Mouse (Mus musculus) B cell, adult 2 months (primary cell): Measurements from ENCODE around the gene Mob2.

ENCODE experiments used
- DNase-seq, 2 experiments: peaks; one replicate each; pipeline ENCODE4 v3.0.0; 2022

Mob2 gene

GRCm38 (mm10) chr7:142060931-142061565 lies at the start of gene Mob2:
Mob2 (minus strand) TSS chr7:142061065.
- DNase-seq: peak; percentile 93 to 94

GRCm38 (mm10) chr7:142104747-142105146 lies 43.9 kb upstream of the Mob2 start:
- no peak for DNase-seq

- DNase-seq: peak; percentile 75 to 76
Observed at GRCm38 (mm10) chr7:142097776-142098175, 36.9 kb upstream of the Mob2 start.

GRCm38 (mm10) chr7:142096701-142097100 lies 35.8 kb upstream of the Mob2 start:
- DNase-seq: no peak

GRCm38 (mm10) chr7:142095183-142095931 lies 34.5 kb upstream of the Mob2 start, which contains the start of gene Dusp8:
Dusp8 (minus strand) TSS chr7:142095843.
- DNase-seq: peak; percentile 92

- DNase-seq: peak in 1 of 2 experiments; percentile 53
Observed at GRCm38 (mm10) chr7:142094301-142095143, 33.7 kb upstream of the Mob2 start.

GRCm38 (mm10) chr7:142093696-142094240 lies 32.9 kb upstream of the Mob2 start:
- DNase-seq: no peak

GRCm38 (mm10) chr7:142092991-142093390 lies 32.1 kb upstream of the Mob2 start:
- no peak for DNase-seq

GRCm38 (mm10) chr7:142091848-142092247 lies 31.0 kb upstream of the Mob2 start:
- no peak for DNase-seq

- no peak for DNase-seq
Observed at GRCm38 (mm10) chr7:142089648-142090447, 29.0 kb upstream of the Mob2 start.

GRCm38 (mm10) chr7:142088886-142089285 lies 28.0 kb upstream of the Mob2 start:
- no peak for DNase-seq

GRCm38 (mm10) chr7:142087069-142087652 lies 26.3 kb upstream of the Mob2 start:
- no peak for DNase-seq

GRCm38 (mm10) chr7:142086159-142086905 lies 25.5 kb upstream of the Mob2 start:
- no peak for DNase-seq

- no peak for DNase-seq
Observed at GRCm38 (mm10) chr7:142084820-142085219, 24.0 kb upstream of the Mob2 start.

GRCm38 (mm10) chr7:142084395-142084794 lies 23.5 kb upstream of the Mob2 start:
- DNase-seq: no peak

GRCm38 (mm10) chr7:142083588-142084317 lies 22.9 kb upstream of the Mob2 start:
- DNase-seq: no peak

GRCm38 (mm10) chr7:142082607-142083006 lies 21.7 kb upstream of the Mob2 start:
- DNase-seq: no peak

GRCm38 (mm10) chr7:142082179-142082578 lies 21.3 kb upstream of the Mob2 start:
- no peak for DNase-seq

GRCm38 (mm10) chr7:142081736-142082135 lies 20.9 kb upstream of the Mob2 start:
- no peak for DNase-seq

- DNase-seq: no peak
Observed at GRCm38 (mm10) chr7:142080876-142081275, 20.0 kb upstream of the Mob2 start.
